Comparison of ENCODE assay signal across 28 mouse cellular contexts in the genomic region with DNA sequence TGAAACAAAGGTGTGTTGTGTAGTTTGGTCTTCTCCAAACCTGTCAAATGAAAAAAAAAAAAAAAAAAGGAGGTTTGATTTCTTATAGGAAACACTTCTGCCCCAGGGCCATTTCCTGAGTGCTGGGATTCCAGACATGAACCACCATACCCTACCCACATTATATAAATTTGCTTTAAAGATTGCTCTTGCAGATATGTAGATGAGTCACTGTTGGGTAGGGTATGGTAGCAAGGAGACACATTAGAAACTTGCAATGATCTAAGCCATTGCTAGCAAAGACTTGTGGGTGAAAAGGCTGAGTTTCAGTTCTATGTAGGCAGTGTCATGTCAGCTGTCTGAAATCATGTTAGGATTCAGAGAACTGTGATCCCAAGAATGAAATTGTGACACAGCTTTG. TPM values are rescaled to one million over a fixed set of nuclear protein-coding genes. Genes with fewer than 3 reads are reported as not detected.
DNase-seq lines count a peak whose midpoint lies in the region; ATAC-seq lines count a peak whose summit lies in the region.
"Had no signal": no experiment of that assay in that cellular context is flagged by ENCODE, and none has a peak within 500 bp of the region (broad histone marks: within the 10 kb centered on the region; RNA-seq: fewer than 3 reads in every experiment).

No protein-coding gene starts in this region.

- H3K27ac ChIP-seq in stomach, embryonic 16.5 days (ENCODE audit: low read length) = no peak overlapping the region
- H3K27ac ChIP-seq in hindbrain, embryonic 14.5 days = no peak overlapping the region
- H3K27ac ChIP-seq: embryonic facial prominence, embryonic 13.5 days; embryonic facial prominence, embryonic 15.5 days; forebrain, embryonic 10.5 days; forebrain, embryonic 12.5 days had no signal

- no peak overlapping the region for H3K9ac ChIP-seq in stomach, embryonic 16.5 days (ENCODE audit: low read length)
- no peak overlapping the region for H3K9ac ChIP-seq in hindbrain, embryonic 14.5 days
- H3K9ac ChIP-seq: embryonic facial prominence, embryonic 13.5 days; embryonic facial prominence, embryonic 15.5 days; forebrain, embryonic 12.5 days had no signal

- no peaks in the 10 kb centered on the region for H3K36me3 ChIP-seq in stomach, embryonic 16.5 days (ENCODE audit: control insufficient read depth, insufficient read depth, low read length)
- H3K36me3 ChIP-seq in hindbrain, embryonic 14.5 days (replicated peaks; ENCODE audit: control insufficient read depth, insufficient read depth) = no peaks in the 10 kb centered on the region
- H3K36me3 ChIP-seq: embryonic facial prominence, embryonic 13.5 days; embryonic facial prominence, embryonic 15.5 days; forebrain, embryonic 10.5 days; forebrain, embryonic 12.5 days; G1E had no signal

- ATAC-seq in CD4-positive, CD25-positive, alpha-beta regulatory T cell, adult 4 months = no peak
- ATAC-seq in stomach, embryonic 16.5 days (ENCODE audit: insufficient read depth, low FRiP score) = peak; percentile 73; the same call in 1 of the 2 replicates
- ATAC-seq in hindbrain, embryonic 14.5 days (ENCODE audit: low FRiP score) = no peak
- ATAC-seq: forebrain, embryonic 14.5 days; forebrain, embryonic 16.5 days had no signal

- H3K4me3 ChIP-seq in stomach, embryonic 16.5 days (replicated peaks; ENCODE audit: low read length) = no peak overlapping the region
- no peak overlapping the region for H3K4me3 ChIP-seq in hindbrain, embryonic 14.5 days (replicated peaks; ENCODE audit: low read length)
- H3K4me3 ChIP-seq: embryonic facial prominence, embryonic 13.5 days; embryonic facial prominence, embryonic 15.5 days; erythroblast, embryonic 14.5 days; forebrain, embryonic 10.5 days; forebrain, embryonic 12.5 days had no signal

- H3K9me3 ChIP-seq in stomach, embryonic 16.5 days (replicated peaks; ENCODE audit: control insufficient read depth, low read length) = no peaks in the 10 kb centered on the region
- H3K9me3 ChIP-seq in hindbrain, embryonic 14.5 days (ENCODE audit: control insufficient read depth, low read length) = no peaks in the 10 kb centered on the region
- H3K9me3 ChIP-seq: embryonic facial prominence, embryonic 13.5 days; embryonic facial prominence, embryonic 15.5 days; forebrain, embryonic 10.5 days; forebrain, embryonic 12.5 days; G1E had no signal

- no peaks in the 10 kb centered on the region for H3K27me3 ChIP-seq in stomach, embryonic 16.5 days (ENCODE audit: control insufficient read depth, insufficient read depth, low read length)
- H3K27me3 ChIP-seq in hindbrain, embryonic 14.5 days (ENCODE audit: control insufficient read depth, insufficient read depth, low read length) = no peaks in the 10 kb centered on the region
- H3K27me3 ChIP-seq: embryonic facial prominence, embryonic 13.5 days; embryonic facial prominence, embryonic 15.5 days; forebrain, embryonic 12.5 days had no signal

- no peaks in the 10 kb centered on the region for H3K4me1 ChIP-seq in stomach, embryonic 16.5 days (ENCODE audit: control insufficient read depth, insufficient read depth, low read length)
- peaks cover 6% of the 10 kb centered on the region; the same call in 1 of the 2 replicates for H3K4me1 ChIP-seq in hindbrain, embryonic 14.5 days (replicated peaks; ENCODE audit: control insufficient read depth, insufficient read depth, low read length)
- H3K4me1 ChIP-seq: embryonic facial prominence, embryonic 13.5 days; embryonic facial prominence, embryonic 15.5 days had no signal

- DNase-seq in CD4-positive, CD25-positive, alpha-beta regulatory T cell, adult 2 months (ENCODE audit: low read depth, low spot score) = peak; percentile 28
- peak; percentile 40 for DNase-seq in induced T-regulatory cell, adult 2 months (ENCODE audit: low read depth)
- DNase-seq in hindbrain, embryonic 14.5 days (ENCODE audit: low spot score) = no peak
- no peak for DNase-seq in cerebellum, postnatal 36 days
- no peak for DNase-seq in kidney, postnatal 25 days
- DNase-seq: adrenal gland, adult 2 months; adrenal gland, postnatal 10 days; adrenal gland, postnatal 25 days; cerebellum, adult 11 months; cerebellum, adult 18-20 months; cerebellum, adult 8-10 months; cerebellum, postnatal 10 days; cerebellum, postnatal 25 days; embryo, embryonic 11 days had no signal

- H3K4me2 ChIP-seq in stomach, embryonic 16.5 days (ENCODE audit: low read depth, low read length) = no peak overlapping the region
- no peak overlapping the region for H3K4me2 ChIP-seq in hindbrain, embryonic 14.5 days (replicated peaks)
- H3K4me2 ChIP-seq: embryonic facial prominence, embryonic 13.5 days; embryonic facial prominence, embryonic 15.5 days; forebrain, embryonic 12.5 days had no signal

RNA-seq across cellular contexts. Expression of a gene that starts 40.0 kb away (rescaled TPM):
- not detected for polyA plus RNA-seq in CD4-positive, CD25-positive, alpha-beta regulatory T cell, adult 4 months (2017; shearing (Covaris generic))
- 19.0 and 20.5 TPM in 2 replicates for polyA plus RNA-seq in stomach, embryonic 16.5 days (2015; fragmentation: Nextera tagmentation; extraction: Ambion mirVana)
- polyA plus RNA-seq in hindbrain, embryonic 14.5 days (2014; fragmentation: Nextera tagmentation; extraction: Ambion mirVana) = not detected in 2 replicates
- polyA plus RNA-seq: adrenal gland, adult 2 months; brain, embryonic 14.5 days; C2C12; embryonic facial prominence, embryonic 11.5 days; embryonic facial prominence, embryonic 13.5 days; erythroblast, embryonic 14.5 days; forebrain, embryonic 10.5 days; forebrain, embryonic 12.5 days; forebrain, embryonic 14.5 days; forebrain, embryonic 16.5 days; frontal cortex, adult 2 months; G1E had no signal

RNA-seq across cellular contexts. Expression of a gene that starts 55.3 kb away (rescaled TPM):
- polyA plus RNA-seq in CD4-positive, CD25-positive, alpha-beta regulatory T cell, adult 4 months (2017; shearing (Covaris generic)) = 10 to 100 TPM; 27.6 to 39.6 TPM
- 19.9 and 22.7 TPM in 2 replicates for polyA plus RNA-seq in stomach, embryonic 16.5 days (2015; fragmentation: Nextera tagmentation; extraction: Ambion mirVana)
- polyA plus RNA-seq in hindbrain, embryonic 14.5 days (2014; fragmentation: Nextera tagmentation; extraction: Ambion mirVana) = 40.9 and 49.1 TPM in 2 replicates

Comparison
In these comparisons a context has a peak if more than half of its experiments do, and no peak if none do; other contexts are left out.
1. DNase-seq: peak in CD4-positive, CD25-positive, alpha-beta regulatory T cell, adult 2 months (single experiment) and induced T-regulatory cell, adult 2 months (single experiment); none in hindbrain, embryonic 14.5 days (single experiment), cerebellum, postnatal 36 days (0 of 2) and kidney, postnatal 25 days (0 of 2).
2. RNA of a gene that starts 40.0 kb away (polyA plus RNA-seq): 19.0 to 20.5 TPM in stomach, embryonic 16.5 days; not detected in CD4-positive, CD25-positive, alpha-beta regulatory T cell, adult 4 months and not detected in hindbrain, embryonic 14.5 days; every median in the first group is over 10 times any median in the second.